Mouse (Mus musculus) embryonic facial prominence, embryonic 10.5 days (tissue): ENCODE results near the gene Igf2r. TPM values are rescaled to one million over a fixed set of nuclear protein-coding genes. Genes with fewer than 3 reads are reported as not detected.
A peak's percentile ranks its signal among the peaks of the same experiment; 100 is the strongest.

Source experiments
- DNase-seq: peaks from one replicate; pipeline ENCODE4 v3.0.0-alpha.2; 2017; ENCODE audit warnings: low spot score
- H3K27ac ChIP-seq: fragments of 300-500 bp; sonication (generic); replicated peaks from 2 replicates; pipeline ENCODE4 v1.5.1; 2016; ENCODE audit warnings: mild to moderate bottlenecking
- H3K27me3 ChIP-seq: fragments of 300-500 bp; sonication (generic); replicated peaks from 2 replicates; pipeline ENCODE4 v1.6.1; 2016; ENCODE audit warnings: low read depth, mild to moderate bottlenecking; ENCODE audit not compliant: poor library complexity, severe bottlenecking
- H3K36me3 ChIP-seq: fragments of 300-500 bp; sonication (generic); replicated peaks from 2 replicates; pipeline ENCODE4 v1.6.1; 2016; ENCODE audit warnings: mild to moderate bottlenecking, moderate library complexity
- H3K4me1 ChIP-seq: fragments of 300-500 bp; sonication (generic); 2 replicates; pipeline ENCODE4 v1.6.1; 2016
- H3K4me3 ChIP-seq: fragments of 300-500 bp; sonication (generic); 2 replicates; pipeline ENCODE4 v1.5.1; 2016; ENCODE audit warnings: mild to moderate bottlenecking, moderate library complexity
- H3K9me3 ChIP-seq: fragments of 300-500 bp; sonication (generic); 2 replicates; pipeline ENCODE4 v1.6.1; 2016; ENCODE audit warnings: mild to moderate bottlenecking
- WGBS: fragments of 180-500 bp; shearing (Covaris S2); methylation state at CpG from one replicate; pipeline ENCODE4 v1.1.7; 2016; 5-methylcytosine and 5-hydroxymethylcytosine counted together
- polyA plus RNA-seq: library from polyadenylated mRNA; unstranded; fragments of >200 nt; fragmentation: Nextera tagmentation; extraction: Ambion mirVana; gene quantifications from 2 replicates; pipeline ENCODE4 v1.2.1, GENCODE M21; 2016

The Igf2r gene
- polyA plus RNA-seq, 1 experiment from 2014 or later = 27.2 TPM

DNA sequence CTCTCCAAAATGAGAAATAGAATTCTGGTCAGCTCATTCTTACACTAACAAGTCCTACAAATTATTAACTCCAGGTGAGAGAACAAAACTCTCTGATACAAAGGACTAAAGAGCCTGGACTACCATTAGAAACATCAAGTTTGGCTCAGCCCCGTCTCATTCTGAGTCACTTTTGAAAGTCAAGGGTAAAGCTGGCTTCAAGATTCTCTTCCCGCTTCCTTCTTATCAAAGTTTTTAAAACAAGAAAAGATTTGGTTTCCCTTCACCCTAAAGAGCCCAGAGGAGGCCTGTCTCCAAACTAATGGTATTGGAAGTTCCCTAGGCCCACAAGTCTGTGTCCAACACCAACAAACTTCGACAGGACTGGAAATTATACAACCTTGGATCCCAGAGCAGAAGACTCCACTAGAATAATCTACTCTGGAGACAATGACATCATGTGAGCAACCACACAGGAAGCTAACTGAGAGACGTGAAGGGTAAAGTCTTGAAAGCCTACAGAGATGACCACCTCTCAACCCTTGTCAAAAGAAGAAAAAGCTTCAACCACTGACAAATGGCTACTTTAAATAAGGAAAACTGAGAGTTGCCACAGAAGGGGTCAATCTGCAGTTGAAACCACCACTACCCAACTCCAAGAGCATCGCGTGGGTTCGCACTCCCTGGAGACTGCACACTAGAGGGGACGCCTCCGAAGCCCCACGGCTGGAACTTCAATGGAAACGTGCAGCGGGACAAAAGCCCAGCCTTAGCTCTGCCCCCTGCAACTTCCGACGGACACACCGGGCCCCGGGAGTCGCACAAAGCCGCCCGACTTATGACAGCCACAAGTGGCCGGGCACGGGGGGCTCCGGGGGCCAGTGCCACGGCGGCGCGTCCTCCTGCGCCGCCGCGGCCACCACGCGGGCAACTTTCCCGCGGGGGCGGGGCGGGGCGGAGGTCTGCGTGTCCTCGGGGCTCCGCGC is 767 bp downstream of the Igf2r start:
- Histone ChIP-seq H3K4me1 (peaks cover 50% of the 10 kb centered on the region), H3K4me3 (peak overlapping the region; percentile 83), H3K9me3 (peaks cover 16% of the 10 kb centered on the region), H3K27ac (peak overlapping the region; percentile 93), H3K27me3 (no peaks in the 10 kb centered on the region; the same call in 1 of the 2 replicates), H3K36me3 (peaks cover 63% of the 10 kb centered on the region)
- WGBS = 17% methylated on average over 41 of the region's 41 CpGs
- DNase-seq = peak; percentile 38

- 92% methylated on average over 6 of the region's 6 CpGs for WGBS
- no peak for DNase-seq
- Histone ChIP-seq H3K36me3 (peaks cover 75% of the 10 kb centered on the region), H3K9me3 (peaks cover 16% of the 10 kb centered on the region), H3K4me3 (peak overlapping the region; percentile 83), H3K27ac (0 out of 2 replicates have a peak overlapping the region, but pooled peaks have one; percentile 19), H3K4me1 (peaks cover 50% of the 10 kb centered on the region), H3K27me3 (no peaks in the 10 kb centered on the region; the same call in 1 of the 2 replicates)
These were observed 2.1 kb downstream of the Igf2r start for GRCm38 (mm10) chr17:12767294-12767852.

- Histone ChIP-seq H3K9me3 (no peaks in the 10 kb centered on the region), H3K4me3 (no peak overlapping the region), H3K36me3 (peaks cover 76% of the 10 kb centered on the region), H3K27me3 (no peaks in the 10 kb centered on the region), H3K4me1 (peaks cover 51% of the 10 kb centered on the region), H3K27ac (no peak overlapping the region)
- WGBS = 96% methylated on average over 2 of the region's 2 CpGs
- no peak for DNase-seq
These were observed 6.1 kb downstream of the Igf2r start for GRCm38 (mm10) chr17:12763412-12763811.

GRCm38 (mm10) chr17:12760355-12761146 is 8.9 kb downstream of the Igf2r start:
- Histone ChIP-seq H3K9me3 (no peaks in the 10 kb centered on the region), H3K27me3 (no peaks in the 10 kb centered on the region), H3K4me1 (peaks cover 34% of the 10 kb centered on the region), H3K36me3 (peaks cover 62% of the 10 kb centered on the region), H3K27ac (no peak overlapping the region), H3K4me3 (no peak overlapping the region)
- no peak for DNase-seq
- WGBS = 79% methylated on average over 10 of the region's 10 CpGs

GRCm38 (mm10) chr17:12759646-12760074 is 9.8 kb downstream of the Igf2r start:
- no peaks in the 10 kb centered on the region for H3K27me3 ChIP-seq
- no peaks in the 10 kb centered on the region for H3K9me3 ChIP-seq
- no peak for DNase-seq
- peaks cover 37% of the 10 kb centered on the region for H3K4me1 ChIP-seq
- peaks cover 61% of the 10 kb centered on the region for H3K36me3 ChIP-seq
- no peak overlapping the region for H3K4me3 ChIP-seq
- H3K27ac ChIP-seq = no peak overlapping the region
- WGBS = 75% methylated on average over 8 of the region's 8 CpGs

GRCm38 (mm10) chr17:12758701-12759455 is 10.6 kb downstream of the Igf2r start:
- DNase-seq = no peak
- Histone ChIP-seq H3K4me1 (peaks cover 43% of the 10 kb centered on the region), H3K27ac (no peak overlapping the region), H3K36me3 (peaks cover 55% of the 10 kb centered on the region), H3K9me3 (no peaks in the 10 kb centered on the region), H3K27me3 (no peaks in the 10 kb centered on the region), H3K4me3 (no peak overlapping the region)
- 87% methylated on average over 12 of the region's 12 CpGs for WGBS

DNA sequence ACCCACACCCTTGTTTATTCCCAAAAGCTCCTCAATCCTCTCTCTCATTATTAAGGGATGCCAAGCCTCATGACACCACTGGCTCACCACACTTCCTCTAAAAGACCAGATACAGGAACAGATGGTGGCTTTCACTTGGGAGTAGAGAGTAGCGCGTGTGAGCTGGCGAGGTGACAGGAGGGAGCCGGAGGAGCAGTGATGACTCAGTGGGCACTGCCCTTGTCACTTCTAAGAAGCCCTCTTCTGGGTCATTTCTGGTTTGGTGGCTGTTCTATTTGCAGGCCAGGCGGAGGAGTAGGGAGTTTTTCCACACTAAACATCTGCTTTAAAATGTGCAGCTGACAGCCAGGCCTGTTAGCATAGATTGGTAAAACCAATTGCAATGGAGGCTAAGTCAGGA is 11.5 kb downstream of the Igf2r start:
- Histone ChIP-seq H3K4me3 (no peak overlapping the region), H3K27me3 (no peaks in the 10 kb centered on the region), H3K9me3 (no peaks in the 10 kb centered on the region), H3K36me3 (peaks cover 48% of the 10 kb centered on the region), H3K4me1 (peaks cover 47% of the 10 kb centered on the region), H3K27ac (no peak overlapping the region)
- 92% methylated on average over 5 of the region's 5 CpGs for WGBS
- no peak for DNase-seq

- 86% methylated on average over 6 of the region's 6 CpGs for WGBS
- no peaks in the 10 kb centered on the region for H3K9me3 ChIP-seq
- peaks cover 55% of the 10 kb centered on the region for H3K4me1 ChIP-seq
- no peak overlapping the region for H3K27ac ChIP-seq
- peaks cover 43% of the 10 kb centered on the region for H3K36me3 ChIP-seq
- H3K4me3 ChIP-seq = no peak overlapping the region
- no peak for DNase-seq
- H3K27me3 ChIP-seq = no peaks in the 10 kb centered on the region
These were observed 12.3 kb downstream of the Igf2r start for GRCm38 (mm10) chr17:12757161-12757560.

DNA sequence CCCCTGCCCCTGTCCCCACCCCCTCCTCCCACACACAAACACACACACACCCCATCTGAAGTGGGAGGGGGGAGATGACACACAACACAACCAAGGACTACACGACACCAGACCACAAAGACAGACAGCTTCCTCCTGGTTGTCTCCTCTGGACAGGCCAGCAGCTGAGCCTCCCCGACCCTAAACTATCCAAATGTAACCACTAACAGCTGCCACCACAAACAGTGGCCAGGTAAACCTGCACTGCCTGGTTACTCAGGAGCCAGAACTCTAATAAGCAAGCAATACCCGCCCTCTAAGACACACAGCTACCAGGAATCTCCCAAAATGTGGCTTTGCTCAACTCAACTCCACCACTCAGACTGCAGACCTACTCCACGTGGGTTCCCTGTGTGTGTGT is 13.5 kb downstream of the Igf2r start:
- Histone ChIP-seq H3K36me3 (peaks cover 33% of the 10 kb centered on the region), H3K27me3 (no peaks in the 10 kb centered on the region), H3K9me3 (no peaks in the 10 kb centered on the region), H3K27ac (no peak overlapping the region), H3K4me1 (peaks cover 68% of the 10 kb centered on the region), H3K4me3 (no peak overlapping the region)
- no peak for DNase-seq
- 80% methylated on average over 4 of the region's 4 CpGs for WGBS

DNA sequence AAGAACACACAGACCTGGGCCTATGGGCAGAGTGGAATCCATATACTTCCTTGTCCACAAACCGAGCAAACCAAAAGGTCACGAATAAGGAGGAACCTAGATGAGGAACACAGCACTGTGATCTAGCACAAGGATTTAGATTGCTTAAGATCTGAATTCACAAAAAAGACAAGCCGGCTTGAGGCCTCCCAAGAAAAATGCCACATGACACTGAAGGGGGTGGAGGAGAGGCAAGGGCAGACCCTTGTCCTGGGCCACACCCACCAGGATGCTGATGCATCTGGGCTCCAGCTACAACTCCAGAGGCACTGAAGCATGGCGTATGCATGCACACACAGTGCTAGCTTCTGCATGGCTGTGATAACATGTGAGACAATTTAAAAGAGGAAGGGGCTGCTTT is 14.3 kb downstream of the Igf2r start:
- H3K27me3 ChIP-seq = no peaks in the 10 kb centered on the region
- 81% methylated on average over 4 of the region's 4 CpGs for WGBS
- no peak for DNase-seq
- H3K4me1 ChIP-seq = peaks cover 75% of the 10 kb centered on the region
- peaks cover 25% of the 10 kb centered on the region for H3K36me3 ChIP-seq
- H3K27ac ChIP-seq = no peak overlapping the region
- H3K4me3 ChIP-seq = no peak overlapping the region
- no peaks in the 10 kb centered on the region for H3K9me3 ChIP-seq

DNA sequence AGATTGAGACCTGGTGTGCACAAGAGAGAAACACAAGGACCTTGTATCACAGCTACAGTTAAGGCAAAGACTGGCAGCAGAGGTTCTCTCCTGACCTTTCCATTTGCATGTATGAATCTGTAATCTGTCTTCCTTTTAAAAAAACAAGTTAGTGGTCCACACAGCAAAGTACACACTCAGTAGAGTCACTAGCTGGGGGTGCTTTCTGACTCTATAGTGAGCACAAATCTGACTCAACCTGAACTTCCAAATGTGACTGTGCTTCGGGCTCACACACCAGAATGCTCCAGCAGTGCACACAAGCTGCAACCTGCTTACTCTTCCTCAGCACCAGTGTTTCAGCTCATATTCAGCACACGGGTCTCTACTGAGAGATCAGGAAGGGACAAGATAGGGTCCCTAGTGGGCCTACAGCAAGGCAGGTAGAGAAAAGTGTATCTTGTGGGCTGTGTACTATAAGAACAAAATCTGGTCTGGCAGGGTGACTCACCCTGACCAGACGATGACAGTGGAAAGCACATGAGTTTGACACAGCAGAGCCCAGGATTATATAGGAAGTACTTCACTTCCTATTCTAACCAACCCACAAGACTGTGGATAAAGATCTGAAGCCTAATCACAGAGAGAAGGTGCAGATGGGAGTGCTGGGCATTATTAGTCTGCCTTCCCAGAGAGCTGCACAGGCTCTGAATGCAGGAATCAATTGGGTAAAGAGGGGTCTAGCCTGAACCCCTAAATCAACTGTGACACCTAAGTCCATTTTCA is 15.0 kb downstream of the Igf2r start:
- no peak overlapping the region for H3K4me3 ChIP-seq
- H3K4me1 ChIP-seq = peaks cover 75% of the 10 kb centered on the region
- no peaks in the 10 kb centered on the region for H3K9me3 ChIP-seq
- no peaks in the 10 kb centered on the region for H3K27me3 ChIP-seq
- no peak overlapping the region for H3K27ac ChIP-seq
- WGBS = 84% methylated on average over 3 of the region's 3 CpGs
- no peak for DNase-seq
- H3K36me3 ChIP-seq = peaks cover 18% of the 10 kb centered on the region
